Mouse (Mus musculus) large intestine, adult 2 months (tissue): ENCODE measurements around the gene Cdkal1. TPM values are rescaled to one million over a fixed set of nuclear protein-coding genes. Genes with fewer than 3 reads are reported as not detected.

Experiments
- DNase-seq: peaks from one replicate; pipeline ENCODE4 v3.0.0-alpha.2; 2012; ENCODE audit warnings: low read depth, low spot score
- WGBS: fragments of 180-500 bp; shearing (Covaris S2); methylation state at CpG from one replicate; pipeline ENCODE4 v1.1.7; 2018; 5-methylcytosine and 5-hydroxymethylcytosine counted together
- polyA plus RNA-seq: library from polyadenylated mRNA; depleted of rRNA; stranded (reverse); fragments of >200 nt; gene quantifications from 2 replicates; pipeline ENCODE4 v1.2.3, GENCODE M21; 2012

Gene Cdkal1
- polyA plus RNA-seq, 1 experiment: 1.5 TPM

GRCm38 (mm10) chr13:29482147-29482863, 373.2 kb downstream of the Cdkal1 start:
- DNase-seq: no peak
- 82% methylated on average over 9 of the region's 9 CpGs for WGBS

GRCm38 (mm10) chr13:29476421-29476820, 379.1 kb downstream of the Cdkal1 start:
- DNase-seq: no peak
- 81% methylated on average over 4 of the region's 4 CpGs for WGBS

- DNase-seq: no peak
- WGBS: 92% methylated on average over 9 of the region's 9 CpGs
These were observed 381.2 kb downstream of the Cdkal1 start for GRCm38 (mm10) chr13:29474301-29474700.

GRCm38 (mm10) chr13:29473779-29474178, 381.7 kb downstream of the Cdkal1 start:
- no peak for DNase-seq
- WGBS: 92% methylated on average over 1 of the region's 1 CpGs

GRCm38 (mm10) chr13:29462271-29462670, 393.2 kb downstream of the Cdkal1 start:
- DNase-seq: no peak
- WGBS: 63% methylated on average over 6 of the region's 6 CpGs

GRCm38 (mm10) chr13:29460741-29461140, 394.7 kb downstream of the Cdkal1 start:
- WGBS: 75% methylated on average over 5 of the region's 5 CpGs
- DNase-seq: no peak

GRCm38 (mm10) chr13:29458385-29458784, 397.1 kb downstream of the Cdkal1 start:
- 47% methylated on average over 1 of the region's 1 CpGs for WGBS
- DNase-seq: no peak

- no peak for DNase-seq
- 95% methylated on average over 2 of the region's 2 CpGs for WGBS
These were observed 418.4 kb downstream of the Cdkal1 start for GRCm38 (mm10) chr13:29437067-29437466.

- 86% methylated on average over 4 of the region's 4 CpGs for WGBS
- no peak for DNase-seq
These were observed 420.7 kb downstream of the Cdkal1 start for GRCm38 (mm10) chr13:29434726-29435125.

GRCm38 (mm10) chr13:29430919-29431318, 424.6 kb downstream of the Cdkal1 start:
- no peak for DNase-seq
- 60% methylated on average over 4 of the region's 4 CpGs for WGBS

GRCm38 (mm10) chr13:29429877-29430276, 425.6 kb downstream of the Cdkal1 start:
- WGBS: 94% methylated on average over 4 of the region's 4 CpGs
- no peak for DNase-seq

- WGBS: 97% methylated on average over 6 of the region's 6 CpGs
These were observed 426.3 kb downstream of the Cdkal1 start for GRCm38 (mm10) chr13:29429196-29429595.

GRCm38 (mm10) chr13:29416450-29417136, 438.9 kb downstream of the Cdkal1 start:
- WGBS: 47% methylated on average over 8 of the region's 8 CpGs
- DNase-seq: no peak

More at GRCm38 (mm10) chr13:29429196-29429595, 426.3 kb downstream of the Cdkal1 start:
- DNase-seq: no peak

- WGBS: 78% methylated on average over 2 of the region's 2 CpGs
- no peak for DNase-seq
These were observed 439.5 kb downstream of the Cdkal1 start for GRCm38 (mm10) chr13:29415967-29416366.

- WGBS: 73% methylated on average over 6 of the region's 6 CpGs
- DNase-seq: no peak
These were observed 440.6 kb downstream of the Cdkal1 start for GRCm38 (mm10) chr13:29414878-29415277.

- DNase-seq: no peak
- 64% methylated on average over 3 of the region's 3 CpGs for WGBS
These were observed 441.0 kb downstream of the Cdkal1 start for GRCm38 (mm10) chr13:29414470-29414869.

GRCm38 (mm10) chr13:29411176-29411575, 444.3 kb downstream of the Cdkal1 start:
- DNase-seq: no peak
- WGBS: 82% methylated on average over 6 of the region's 6 CpGs

- no peak for DNase-seq
- WGBS: 94% methylated on average over 1 of the region's 1 CpGs
These were observed 447.9 kb downstream of the Cdkal1 start for GRCm38 (mm10) chr13:29407619-29408018.

GRCm38 (mm10) chr13:29405316-29405715, 450.2 kb downstream of the Cdkal1 start:
- no peak for DNase-seq
- WGBS: 70% methylated on average over 5 of the region's 5 CpGs

- no peak for DNase-seq
- WGBS: 91% methylated on average over 5 of the region's 5 CpGs
These were observed 452.3 kb downstream of the Cdkal1 start for GRCm38 (mm10) chr13:29403217-29403616.

GRCm38 (mm10) chr13:29402526-29403040, 452.9 kb downstream of the Cdkal1 start:
- 55% methylated on average over 3 of the region's 3 CpGs for WGBS
- DNase-seq: no peak
